Mouse (Mus musculus) lung, embryonic 14.5 days (tissue): Measurements from ENCODE around the gene Sema4a. TPM values are rescaled to one million over a fixed set of nuclear protein-coding genes. Genes with fewer than 3 reads are reported as not detected.

ENCODE experiments used
- ATAC-seq: fragments of 200-750 bp; cut with Nextera tagmentation; 2 replicates; pipeline ENCODE4 v1.8.0; 2017; ENCODE audit warnings: mild to moderate bottlenecking, moderate TSS enrichment, moderate library complexity; ENCODE audit not compliant: insufficient read depth
- DNase-seq: peaks from one replicate; pipeline ENCODE4 v3.0.0-alpha.2; 2015
- H3K27ac ChIP-seq: fragments of 300-500 bp; sonication (generic); 2 replicates; pipeline ENCODE4 v1.5.1; 2014; ENCODE audit warnings: low read depth, mild to moderate bottlenecking, moderate library complexity
- H3K27me3 ChIP-seq: fragments of 300-500 bp; sonication (generic); 2 replicates; pipeline ENCODE4 v1.6.1; 2014; ENCODE audit warnings: low read length, control low read depth; ENCODE audit not compliant: insufficient read depth
- H3K36me3 ChIP-seq: fragments of 300-500 bp; sonication (generic); 2 replicates; pipeline ENCODE4 v1.6.1; 2014; ENCODE audit warnings: control low read depth; ENCODE audit not compliant: insufficient read depth
- H3K4me1 ChIP-seq: fragments of 300-500 bp; sonication (generic); 2 replicates; pipeline ENCODE4 v1.6.1; 2014; ENCODE audit warnings: antibody characterized with exemption, control low read depth; ENCODE audit not compliant: insufficient read depth
- H3K4me2 ChIP-seq: fragments of 300-500 bp; sonication (generic); 2 replicates; pipeline ENCODE4 v1.6.1; 2014; ENCODE audit warnings: mild to moderate bottlenecking
- H3K4me3 ChIP-seq: fragments of 300-500 bp; sonication (generic); 2 replicates; pipeline ENCODE4 v1.5.1; 2014; ENCODE audit warnings: low read depth, low read length
- H3K9ac ChIP-seq: fragments of 300-500 bp; sonication (generic); 2 replicates; pipeline ENCODE4 v1.6.1; 2014
- H3K9me3 ChIP-seq: fragments of 300-500 bp; sonication (generic); 2 replicates; pipeline ENCODE4 v1.6.1; 2016; ENCODE audit warnings: low read depth, low read length, control low read depth
- CTCF ChIP-seq: IDR thresholded peaks from 2 replicates; pipeline ENCODE4 v1.5.1; 2016; ENCODE audit warnings: antibody characterized with exemption, low read depth
- WGBS: fragments of 180-500 bp; shearing (Covaris S2); extraction: QIAGEN DNeasy Blood & Tissue Kit; methylation state at CpG from one replicate; pipeline ENCODE4 v1.1.7; 2014; 5-methylcytosine and 5-hydroxymethylcytosine counted together
- polyA plus RNA-seq: library from polyadenylated mRNA; unstranded; fragments of >200 nt; fragmentation: Nextera tagmentation; extraction: Ambion mirVana; gene quantifications from 2 replicates; pipeline ENCODE4 v1.2.1, GENCODE M21; 2014

Gene Sema4a
- polyA plus RNA-seq, 1 experiment from 2014 or later = 2.8 TPM

- Histone ChIP-seq H3K4me3 (no peak overlapping the region), H3K27me3 (no peaks in the 10 kb centered on the region), H3K9ac (no peak overlapping the region), H3K27ac (no peak overlapping the region), H3K9me3 (no peaks in the 10 kb centered on the region), H3K4me2 (no peak overlapping the region), H3K36me3 (no peaks in the 10 kb centered on the region), H3K4me1 (0 out of 2 replicates have a peak, but pooled peaks cover 3% of the 10 kb centered on the region)
- 75% methylated on average over 2 of the region's 2 CpGs for WGBS
- ATAC-seq (no peak), DNase-seq (no peak)
- TF ChIP-seq CTCF = no peak
Observed at GRCm38 (mm10) chr3:88469466-88469865, 8.5 kb upstream of the Sema4a start.

GRCm38 (mm10) chr3:88467116-88467824 is 6.3 kb upstream of the Sema4a start:
- H3K4me1 ChIP-seq = no peaks in the 10 kb centered on the region
- H3K4me3 ChIP-seq = no peak overlapping the region
- 30% methylated on average over 16 of the region's 16 CpGs for WGBS
- no peak overlapping the region for H3K9ac ChIP-seq
- peak; percentile 95 for TF ChIP-seq CTCF
- no peaks in the 10 kb centered on the region for H3K36me3 ChIP-seq
- H3K27ac ChIP-seq = no peak overlapping the region
- H3K9me3 ChIP-seq = no peaks in the 10 kb centered on the region
- no peaks in the 10 kb centered on the region for H3K27me3 ChIP-seq
- peak; percentile 97 for DNase-seq
- peak; percentile 89 for ATAC-seq
- H3K4me2 ChIP-seq = no peak overlapping the region

- DNase-seq (no peak), ATAC-seq (no peak)
- no peaks in the 10 kb centered on the region for H3K9me3 ChIP-seq
- no peak overlapping the region for H3K4me3 ChIP-seq
- no peaks in the 10 kb centered on the region for H3K4me1 ChIP-seq
- no peak for TF ChIP-seq CTCF
- 66% methylated on average over 2 of the region's 2 CpGs for WGBS
- H3K36me3 ChIP-seq = no peaks in the 10 kb centered on the region
- no peak overlapping the region for H3K4me2 ChIP-seq
- no peaks in the 10 kb centered on the region for H3K27me3 ChIP-seq
- no peak overlapping the region for H3K27ac ChIP-seq
- H3K9ac ChIP-seq = no peak overlapping the region
Observed at GRCm38 (mm10) chr3:88465127-88465526, 4.1 kb upstream of the Sema4a start.

- H3K9ac ChIP-seq = no peak overlapping the region
- no peak overlapping the region for H3K27ac ChIP-seq
- no peak overlapping the region for H3K4me3 ChIP-seq
- no peak overlapping the region for H3K4me2 ChIP-seq
- no peaks in the 10 kb centered on the region for H3K4me1 ChIP-seq
- H3K36me3 ChIP-seq = no peaks in the 10 kb centered on the region
- no peaks in the 10 kb centered on the region for H3K9me3 ChIP-seq
- H3K27me3 ChIP-seq = no peaks in the 10 kb centered on the region
- TF ChIP-seq CTCF = no peak
- ATAC-seq = no peak
- 39% methylated on average over 3 of the region's 3 CpGs for WGBS
- no peak for DNase-seq
Observed at GRCm38 (mm10) chr3:88464425-88464824, 3.4 kb upstream of the Sema4a start.

- WGBS = 68% methylated on average over 5 of the region's 5 CpGs
- TF ChIP-seq CTCF = no peak
- Histone ChIP-seq H3K4me2 (no peak overlapping the region), H3K27ac (no peak overlapping the region), H3K27me3 (no peaks in the 10 kb centered on the region; the same call in 1 of the 2 replicates), H3K9ac (no peak overlapping the region), H3K4me1 (no peaks in the 10 kb centered on the region), H3K4me3 (no peak overlapping the region), H3K9me3 (no peaks in the 10 kb centered on the region), H3K36me3 (no peaks in the 10 kb centered on the region)
- ATAC-seq (no peak), DNase-seq (no peak)
Observed at GRCm38 (mm10) chr3:88460029-88460428, 953 bp downstream of the Sema4a start.

GRCm38 (mm10) chr3:88458778-88459219 is 2.2 kb downstream of the Sema4a start:
- Histone ChIP-seq H3K4me2 (0 out of 2 replicates have a peak overlapping the region, but pooled peaks have one; percentile 33), H3K36me3 (no peaks in the 10 kb centered on the region), H3K9me3 (no peaks in the 10 kb centered on the region), H3K4me3 (no peak overlapping the region), H3K27me3 (no peaks in the 10 kb centered on the region; the same call in 1 of the 2 replicates), H3K4me1 (no peaks in the 10 kb centered on the region), H3K27ac (no peak overlapping the region), H3K9ac (no peak overlapping the region)
- TF ChIP-seq CTCF = no peak
- 3% methylated on average over 13 of the region's 14 CpGs for WGBS
- no peak for ATAC-seq
- DNase-seq = no peak

GRCm38 (mm10) chr3:88456746-88457532 is 4.0 kb downstream of the Sema4a start:
- WGBS = 59% methylated on average over 7 of the region's 7 CpGs
- Histone ChIP-seq H3K9ac (no peak overlapping the region), H3K4me2 (no peak overlapping the region), H3K4me3 (no peak overlapping the region), H3K9me3 (no peaks in the 10 kb centered on the region), H3K4me1 (no peaks in the 10 kb centered on the region), H3K27ac (no peak overlapping the region), H3K36me3 (no peaks in the 10 kb centered on the region), H3K27me3 (no peaks in the 10 kb centered on the region; the same call in 1 of the 2 replicates)
- TF ChIP-seq CTCF = no peak
- DNase-seq = no peak
- ATAC-seq = no peak
